Mouse (Mus musculus): ENCODE results near the gene D130040H23Rik. TPM values are rescaled to one million over a fixed set of nuclear protein-coding genes. Genes with fewer than 3 reads are reported as not detected.

The D130040H23Rik gene
- polyA plus RNA-seq, 1 experiment from 2014 or later: 4.2 TPM

Other genes starting within 250 kb of the D130040H23Rik start
- 18.2 and 21.1 TPM in 2 replicates for gene Zfp930, start 62.0 kb upstream of the D130040H23Rik start, polyA plus RNA-seq (2014; fragmentation: Nextera tagmentation; extraction: Ambion mirVana)
- gene Gm9495, start 182.5 kb downstream of the D130040H23Rik start, polyA plus RNA-seq (2014; fragmentation: Nextera tagmentation; extraction: Ambion mirVana): not detected in 2 replicates

Data from intestine, embryonic 14.5 days (tissue).